Mouse (Mus musculus) heart, adult 2 months (tissue): ENCODE results near the gene Gm44965.

Experiments
- CTCF ChIP-seq: fragments of 200-600 bp; IDR thresholded peaks from 2 replicates; pipeline ENCODE4 v1.8.1; 2022; ENCODE audit warnings: antibody characterized with exemption, mild to moderate bottlenecking, moderate library complexity
- EP300 ChIP-seq: fragments of 200-500 bp; IDR thresholded peaks from 2 replicates; pipeline ENCODE4 v1.6.1; 2011; ENCODE audit warnings: low read depth, low read length, control low read depth; ENCODE audit not compliant: insufficient read depth
- POLR2A ChIP-seq: fragments of 200-500 bp; IDR thresholded peaks from 2 replicates; pipeline ENCODE4 v1.6.1; 2011; ENCODE audit warnings: mild to moderate bottlenecking, low read depth, low read length, control low read depth; ENCODE audit not compliant: insufficient read depth

DNA sequence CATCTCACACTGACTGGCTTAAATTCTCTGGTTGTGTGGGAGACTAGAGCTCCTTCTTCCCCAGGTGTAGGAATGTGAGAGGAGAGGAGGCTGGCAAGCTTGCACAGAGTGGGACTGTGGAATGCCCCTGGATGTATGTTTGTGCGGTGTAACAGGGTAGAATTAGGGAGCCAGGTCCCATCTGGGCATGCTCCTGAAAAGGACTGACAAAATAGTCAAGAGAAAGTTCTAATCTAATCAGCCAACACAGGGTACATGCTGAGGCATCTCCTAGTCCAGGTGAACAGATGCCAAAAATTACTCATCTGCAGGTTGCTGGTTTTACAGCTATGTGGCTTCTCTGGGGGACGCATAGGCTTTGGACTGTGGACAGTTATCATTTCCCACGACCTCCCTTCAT lies 37.8 kb upstream of the Gm44965 start:
- TF ChIP-seq CTCF (no peak), POLR2A (no peak), EP300 (no peak)
